Mouse (Mus musculus) cerebellum, adult (tissue): Measurements from ENCODE around the gene Bcl2l15.
A peak's percentile ranks its signal among the peaks of the same experiment; 100 is the strongest.
"Not testable (repeated sequence)": the region's sequence is repeated elsewhere in the genome, so short reads cannot be mapped to it uniquely, and the experiment has no call there.

Experiments used
- ATAC-seq: cut with Nextera tagmentation; 2 replicates; pipeline ENCODE4 v1.9.2; 2017; ENCODE audit warnings: mild to moderate bottlenecking, moderate library complexity, mixed read lengths; ENCODE audit not compliant: insufficient number of reproducible peaks, low FRiP score, low TSS enrichment

Gene Bcl2l15

DNA sequence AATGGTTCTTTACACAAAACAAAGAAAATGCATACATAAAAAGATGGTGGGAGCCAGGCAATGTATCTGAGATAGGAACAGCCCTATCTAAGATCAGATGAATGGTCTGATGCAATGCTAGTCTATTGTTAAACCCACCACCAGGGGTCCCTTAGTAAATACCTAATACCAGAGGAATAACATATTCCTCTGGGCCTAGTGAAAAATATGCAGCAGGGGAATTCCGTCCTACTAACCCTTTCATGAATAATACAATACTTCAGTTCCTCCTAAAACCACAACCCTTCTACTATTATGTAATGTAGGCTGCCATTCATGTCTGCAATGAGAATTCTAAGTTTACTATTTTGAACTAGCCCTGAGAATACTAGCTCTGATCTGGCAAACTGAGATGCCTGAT lies 1.7 kb upstream of the Bcl2l15 start:
- not testable (repeated sequence) for ATAC-seq

DNA sequence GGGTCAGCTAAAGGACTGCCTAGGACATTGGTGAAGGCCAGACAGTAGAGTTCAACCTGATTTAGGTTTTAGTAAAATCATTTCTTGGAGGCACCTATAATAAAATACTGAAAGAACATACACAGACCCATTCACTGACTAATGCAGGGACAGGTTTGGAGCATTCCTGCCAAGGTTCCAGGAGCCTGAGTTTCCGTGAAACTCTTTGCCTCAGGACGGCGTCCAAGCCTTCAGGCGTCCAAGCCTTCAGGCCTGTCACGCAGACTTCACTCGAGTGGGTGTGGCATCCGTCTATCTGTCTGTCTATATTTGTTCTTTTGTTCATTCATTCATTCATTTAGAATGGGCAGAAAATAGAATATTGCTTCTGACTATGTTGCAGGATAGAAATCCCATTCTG lies 1.3 kb upstream of the Bcl2l15 start:
- no peak for ATAC-seq

DNA sequence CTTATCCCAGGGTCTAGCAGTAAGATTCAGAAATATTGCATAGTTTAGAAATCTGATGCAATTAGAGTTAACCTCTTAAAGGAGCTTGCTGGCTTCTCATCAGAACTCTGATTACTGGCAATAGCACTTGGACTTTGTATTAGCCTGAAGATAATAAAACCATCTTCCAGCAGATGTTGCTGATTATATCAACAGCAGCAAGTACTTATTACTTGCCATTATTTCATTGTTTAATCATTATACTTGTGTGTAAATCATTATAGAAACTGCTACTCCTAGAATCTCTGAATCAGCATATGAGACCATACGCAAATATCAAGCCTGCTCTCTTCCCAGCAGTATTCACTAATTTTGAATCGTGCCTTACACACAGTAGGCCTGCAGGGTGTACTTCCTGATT lies 1.6 kb downstream of the Bcl2l15 start:
- no peak for ATAC-seq

DNA sequence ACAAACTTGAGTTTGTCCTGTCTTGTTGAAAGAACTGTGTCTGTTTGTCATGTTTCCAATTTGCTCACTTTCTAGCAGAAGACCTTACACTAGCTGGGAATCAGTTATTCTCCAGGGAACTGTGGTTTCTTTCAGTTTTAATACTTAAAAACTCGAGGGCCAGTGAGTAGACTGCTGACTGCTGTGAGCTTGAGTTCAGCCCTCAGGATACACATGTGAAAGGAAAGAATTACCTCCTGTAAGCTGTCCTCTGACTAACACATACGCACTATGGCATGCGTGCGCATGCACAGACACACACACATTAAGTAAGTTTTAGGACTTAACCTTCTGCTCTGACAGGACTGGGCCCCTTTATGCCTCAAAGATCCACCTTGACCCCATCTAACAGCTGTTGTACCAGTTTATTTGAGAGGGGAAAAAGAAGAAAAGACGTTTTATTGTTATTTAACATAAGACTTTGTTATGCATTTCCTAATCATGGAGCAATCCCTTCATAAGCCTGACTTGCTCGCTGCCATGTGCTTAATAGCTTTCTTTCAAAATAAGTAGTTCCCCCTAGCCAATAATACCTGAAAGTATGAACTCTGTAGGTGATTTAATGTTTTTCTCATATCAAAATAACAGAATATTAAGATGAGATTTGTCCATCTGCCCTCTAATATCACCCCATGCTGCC lies 3.0 kb downstream of the Bcl2l15 start:
- no peak for ATAC-seq

DNA sequence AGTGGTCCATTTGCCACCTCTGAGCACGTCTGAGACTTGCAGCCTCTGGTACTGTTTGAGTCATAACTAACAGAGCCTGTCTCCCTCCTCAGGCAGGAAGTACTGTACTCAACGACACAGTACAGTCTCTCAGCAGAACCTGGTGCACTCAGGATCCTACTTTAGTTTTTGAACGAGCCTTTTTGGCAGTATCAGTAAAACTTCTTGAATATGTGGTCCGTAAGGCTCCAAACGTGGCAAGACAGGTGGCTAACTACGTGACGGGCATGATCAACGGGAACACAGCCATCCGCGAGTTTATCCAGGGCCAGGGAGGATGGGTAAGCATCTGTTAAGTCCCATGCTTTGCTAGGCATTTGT lies 3.5 kb downstream of the Bcl2l15 start:
- peak; percentile 78 for ATAC-seq

DNA sequence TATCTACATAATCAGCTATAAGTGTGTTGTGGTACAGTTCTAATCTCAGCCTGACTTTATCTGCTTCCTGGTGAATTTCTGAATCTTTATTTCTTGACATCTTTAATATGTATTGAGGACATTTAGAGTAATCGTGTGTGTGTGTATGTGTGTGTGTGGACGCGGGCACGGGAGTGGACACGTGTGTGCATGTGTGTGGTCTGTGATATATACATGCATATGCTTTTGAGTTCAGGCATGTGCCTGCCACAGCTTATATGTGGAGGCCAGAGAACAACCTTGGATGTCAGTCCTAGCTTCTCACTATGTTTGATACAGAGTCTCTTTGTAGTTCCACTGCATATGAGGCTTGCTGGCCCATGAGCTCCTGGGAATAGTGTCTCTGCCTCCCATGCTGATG lies 4.1 kb downstream of the Bcl2l15 start:
- ATAC-seq = no peak

DNA sequence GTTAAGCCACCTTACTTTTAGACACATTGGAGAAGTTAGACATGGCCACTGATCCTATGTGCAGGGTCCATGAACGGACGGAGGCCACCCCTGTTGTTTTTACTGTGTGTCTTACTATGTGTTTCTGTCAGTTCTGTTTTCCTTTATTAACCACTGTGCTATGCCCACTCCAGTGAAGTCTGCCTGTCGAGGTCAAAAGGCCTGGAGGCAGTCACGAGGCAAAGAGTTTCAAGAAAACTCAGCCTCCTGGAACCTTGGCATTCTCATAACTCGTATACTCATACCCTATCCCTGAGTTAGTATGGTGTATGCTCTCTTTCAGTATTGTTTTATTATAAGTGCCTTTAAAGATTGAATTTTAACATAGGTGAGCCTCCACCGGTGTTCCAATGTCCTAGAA lies 7.3 kb downstream of the Bcl2l15 start:
- no peak for ATAC-seq

DNA sequence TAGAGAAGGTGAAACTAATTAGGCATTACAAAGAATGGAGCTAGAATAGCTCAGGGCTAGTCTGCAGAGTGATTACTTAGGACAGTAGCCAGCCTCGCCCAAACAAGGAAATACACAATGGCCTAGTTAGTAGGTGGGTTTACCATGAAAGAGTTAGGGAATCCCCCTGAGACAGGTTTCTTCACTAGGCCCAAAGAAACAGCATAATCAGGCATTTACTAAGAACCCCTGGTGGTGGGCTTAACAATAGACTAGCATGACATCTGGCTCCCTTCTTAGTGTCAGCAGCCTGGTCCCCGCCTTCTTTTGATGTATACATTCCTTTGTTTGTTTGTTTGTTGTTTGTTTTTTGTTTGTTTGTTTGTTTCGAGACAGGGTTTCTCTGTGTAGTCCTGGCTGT lies 7.8 kb downstream of the Bcl2l15 start:
- not testable (repeated sequence) for ATAC-seq

DNA sequence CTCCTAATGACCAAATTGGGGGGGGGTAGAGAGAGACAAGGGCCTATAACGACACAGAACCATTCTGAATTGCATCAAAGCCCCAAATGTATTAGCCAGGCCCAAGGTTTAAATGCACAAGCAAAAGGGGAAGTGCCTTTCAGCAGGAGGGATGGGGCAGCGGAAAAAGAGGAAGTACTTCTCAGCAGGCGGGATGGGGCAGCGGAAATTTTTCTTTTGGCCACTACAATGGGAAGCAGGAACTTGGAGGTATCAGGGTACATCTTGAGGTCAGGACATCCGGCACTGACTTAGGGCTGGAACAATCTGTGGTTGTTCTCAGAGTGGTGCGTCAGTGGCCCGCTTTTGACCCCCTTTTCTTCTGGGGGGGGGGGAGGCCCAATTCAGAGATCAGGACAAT lies 8.5 kb downstream of the Bcl2l15 start:
- ATAC-seq = not testable (repeated sequence)

DNA sequence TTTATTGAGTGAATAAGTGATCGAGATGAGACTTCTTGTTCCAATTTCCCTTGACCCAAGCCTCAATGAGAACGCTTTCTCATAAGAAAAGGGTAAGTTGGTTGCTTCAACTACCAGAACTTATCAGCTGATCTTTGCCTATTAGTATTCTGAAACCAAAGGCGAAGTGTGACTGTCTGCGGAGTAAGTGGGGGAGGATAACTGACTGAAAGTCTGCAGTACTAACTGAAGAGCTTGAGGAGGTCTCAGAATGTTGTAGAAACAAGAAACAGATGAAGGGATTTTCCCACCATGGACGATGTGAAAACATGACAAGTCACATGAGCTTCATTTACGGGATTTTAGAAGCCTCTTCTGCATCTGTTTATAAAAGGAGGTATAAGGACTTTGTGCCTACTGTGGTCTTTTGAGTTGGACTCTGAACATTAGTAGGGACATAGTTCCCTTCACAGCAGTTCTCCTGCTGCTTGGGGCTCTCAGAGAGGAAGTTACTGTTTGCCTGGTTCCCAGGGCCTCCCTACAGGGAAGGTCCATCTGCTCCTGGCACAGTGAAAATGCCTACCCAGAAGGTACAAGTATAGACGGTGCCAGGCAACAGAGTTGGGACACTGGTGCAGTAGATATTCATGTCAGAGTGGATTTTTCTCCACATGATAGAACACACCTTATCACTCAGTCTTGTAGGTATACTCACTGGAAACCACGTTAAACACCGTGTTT lies 18.4 kb downstream of the Bcl2l15 start:
- ATAC-seq = peak; percentile 92

DNA sequence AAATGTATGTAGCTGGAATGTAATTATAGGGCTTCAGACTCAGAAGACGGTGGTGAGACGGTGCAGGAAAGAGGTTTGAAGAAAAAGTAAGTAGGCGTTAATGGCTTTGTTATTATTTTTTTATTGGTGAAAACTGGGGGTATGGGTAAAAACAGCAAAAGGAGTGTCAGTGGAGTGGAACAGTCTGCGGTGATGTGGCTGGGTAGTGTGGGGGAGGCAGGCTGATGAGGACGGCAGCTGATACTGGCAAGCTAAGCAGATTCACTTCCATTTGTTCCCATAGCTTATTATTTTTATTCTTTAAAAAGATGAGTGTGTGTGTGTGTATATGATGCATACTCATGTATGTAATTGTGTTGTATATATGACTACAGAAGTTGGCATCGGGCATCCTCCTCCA lies 19.1 kb downstream of the Bcl2l15 start:
- peak; percentile 41; the same call in 1 of the 2 replicates for ATAC-seq

DNA sequence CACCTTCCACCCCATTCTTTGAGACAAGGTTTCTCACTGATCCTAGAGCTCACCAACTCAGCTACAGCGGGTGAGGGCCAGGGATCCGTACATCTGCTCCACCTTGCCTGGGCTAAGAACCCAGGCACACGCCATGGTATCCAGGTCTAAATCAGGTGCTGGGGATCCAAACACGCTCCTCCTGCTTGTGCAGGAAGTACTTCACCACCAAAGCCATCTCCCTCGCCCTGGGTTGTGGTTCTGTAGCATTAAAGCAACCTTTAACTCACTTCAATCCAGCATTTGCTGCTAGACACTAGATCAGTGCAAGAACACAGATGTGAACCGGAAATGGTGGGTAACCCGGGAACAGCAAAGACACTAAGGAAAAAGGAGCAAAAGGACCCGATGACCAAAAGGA lies 19.5 kb downstream of the Bcl2l15 start:
- ATAC-seq = peak; percentile 54

DNA sequence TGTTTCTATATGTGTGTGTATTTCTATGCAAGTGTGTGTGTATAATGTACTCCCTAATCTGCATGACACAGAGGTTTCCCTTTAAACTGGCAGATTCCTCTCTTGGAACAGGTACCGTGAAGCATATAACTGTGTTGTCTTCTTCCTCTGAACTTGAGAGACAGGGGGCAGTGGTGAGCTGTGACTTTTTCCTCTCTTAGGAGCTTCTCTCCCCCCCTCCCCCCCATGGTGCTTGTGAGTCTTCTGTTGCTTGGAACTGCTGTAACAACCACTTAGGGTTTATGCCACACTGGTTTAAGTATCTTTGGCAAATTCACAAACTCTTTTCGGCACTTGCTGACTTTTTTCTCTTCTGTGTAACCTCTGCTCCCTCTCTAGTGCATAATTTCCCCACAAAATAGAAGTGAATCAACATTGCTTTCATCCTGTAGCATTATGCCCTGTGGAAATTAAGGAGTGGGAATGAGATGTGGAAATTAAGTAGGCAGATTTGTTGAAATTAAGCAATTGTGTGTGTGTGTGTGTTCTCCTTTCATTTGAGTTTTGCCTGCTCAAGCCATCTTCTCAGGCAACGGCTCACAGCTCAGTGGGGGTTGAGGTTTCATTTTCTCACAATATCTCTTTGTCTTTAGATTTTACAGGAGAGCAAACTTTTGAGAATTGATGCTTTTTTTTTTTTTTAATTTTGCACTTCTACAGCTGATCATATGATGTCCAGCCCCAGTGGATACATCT lies 20.3 kb downstream of the Bcl2l15 start:
- peak; percentile 50; the same call in 1 of the 2 replicates for ATAC-seq

DNA sequence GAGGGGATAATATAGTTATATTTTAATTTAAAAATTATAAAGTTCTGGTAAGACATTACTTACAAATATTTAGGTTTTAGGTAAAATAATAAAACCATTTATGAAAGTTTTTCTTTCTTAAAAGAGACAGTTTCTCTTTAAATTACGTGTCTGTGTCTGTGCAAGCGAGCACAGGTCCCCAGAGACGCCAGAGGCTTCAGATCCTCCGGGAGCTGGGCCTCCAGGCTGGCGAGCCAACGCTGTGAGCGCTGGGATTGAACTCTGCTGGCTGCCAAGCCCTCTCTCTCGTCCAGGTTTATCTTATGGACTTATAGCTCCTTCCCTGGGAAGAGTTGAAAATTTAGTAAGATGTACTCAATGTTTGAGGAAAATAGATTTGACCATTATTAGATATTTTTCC lies 21.4 kb downstream of the Bcl2l15 start:
- ATAC-seq = no peak

DNA sequence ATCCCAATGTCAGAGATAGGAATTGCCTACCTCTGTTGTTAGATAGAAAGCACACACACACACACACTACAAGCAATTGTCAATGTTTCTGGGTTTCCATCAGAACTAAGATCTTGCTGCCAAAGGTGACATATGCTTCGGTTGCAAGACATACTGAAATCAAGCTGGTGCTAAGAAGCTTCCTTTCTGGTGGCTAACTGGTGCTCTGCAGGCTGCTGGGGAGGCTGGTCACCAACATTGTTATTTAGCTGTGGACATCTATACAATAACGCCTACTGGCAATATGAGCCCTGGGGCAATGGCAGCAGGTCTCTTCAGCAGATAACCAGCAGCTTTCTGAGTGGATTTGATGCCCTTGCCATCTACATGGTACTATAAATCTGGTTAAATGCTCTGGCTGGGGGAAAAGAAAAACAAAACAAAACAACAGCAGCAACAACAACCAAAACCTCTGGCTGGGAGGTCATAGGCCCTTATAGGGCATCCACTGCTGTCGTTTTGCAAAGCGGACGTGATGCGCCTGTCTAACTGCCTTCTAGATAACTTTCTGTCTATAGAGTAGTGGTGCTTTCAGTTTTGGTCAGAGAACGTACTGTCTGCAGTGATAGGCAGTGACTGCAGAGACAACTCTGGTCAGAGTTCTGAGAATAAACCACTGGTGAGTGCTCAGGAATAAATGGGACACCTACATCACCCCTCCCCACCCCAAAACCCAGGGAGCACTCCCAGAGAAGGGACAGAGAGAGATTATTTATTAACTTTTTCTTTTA lies 24.8 kb downstream of the Bcl2l15 start:
- 0 out of 2 replicates have a peak, but pooled peaks have one; percentile 18 for ATAC-seq

DNA sequence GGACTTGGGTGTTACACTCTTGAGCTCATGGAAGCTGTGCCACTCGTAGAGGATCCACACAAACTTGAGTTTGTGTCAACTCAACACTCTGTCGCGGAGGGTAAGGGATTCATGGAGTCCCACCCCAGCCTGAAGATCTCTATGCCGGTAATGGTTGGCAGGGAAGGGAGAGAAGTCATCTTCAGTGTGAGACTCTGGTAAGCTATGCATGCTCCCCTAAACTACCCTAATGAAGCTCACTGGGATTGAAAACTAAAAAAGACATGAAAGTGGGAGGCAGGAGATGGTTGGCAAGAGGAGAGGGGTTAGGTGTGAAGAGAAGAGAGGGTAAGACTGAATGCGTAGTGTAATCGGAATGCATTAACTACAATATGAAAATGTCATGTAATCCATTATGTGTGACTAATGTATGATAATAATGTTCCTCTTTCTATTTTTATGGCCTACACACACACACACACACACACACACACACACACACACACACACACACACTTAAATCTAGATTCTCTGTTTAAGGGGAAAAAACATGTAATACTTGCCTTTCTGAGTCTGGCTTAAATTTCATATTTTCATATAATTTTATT lies 25.7 kb downstream of the Bcl2l15 start:
- ATAC-seq = no peak

DNA sequence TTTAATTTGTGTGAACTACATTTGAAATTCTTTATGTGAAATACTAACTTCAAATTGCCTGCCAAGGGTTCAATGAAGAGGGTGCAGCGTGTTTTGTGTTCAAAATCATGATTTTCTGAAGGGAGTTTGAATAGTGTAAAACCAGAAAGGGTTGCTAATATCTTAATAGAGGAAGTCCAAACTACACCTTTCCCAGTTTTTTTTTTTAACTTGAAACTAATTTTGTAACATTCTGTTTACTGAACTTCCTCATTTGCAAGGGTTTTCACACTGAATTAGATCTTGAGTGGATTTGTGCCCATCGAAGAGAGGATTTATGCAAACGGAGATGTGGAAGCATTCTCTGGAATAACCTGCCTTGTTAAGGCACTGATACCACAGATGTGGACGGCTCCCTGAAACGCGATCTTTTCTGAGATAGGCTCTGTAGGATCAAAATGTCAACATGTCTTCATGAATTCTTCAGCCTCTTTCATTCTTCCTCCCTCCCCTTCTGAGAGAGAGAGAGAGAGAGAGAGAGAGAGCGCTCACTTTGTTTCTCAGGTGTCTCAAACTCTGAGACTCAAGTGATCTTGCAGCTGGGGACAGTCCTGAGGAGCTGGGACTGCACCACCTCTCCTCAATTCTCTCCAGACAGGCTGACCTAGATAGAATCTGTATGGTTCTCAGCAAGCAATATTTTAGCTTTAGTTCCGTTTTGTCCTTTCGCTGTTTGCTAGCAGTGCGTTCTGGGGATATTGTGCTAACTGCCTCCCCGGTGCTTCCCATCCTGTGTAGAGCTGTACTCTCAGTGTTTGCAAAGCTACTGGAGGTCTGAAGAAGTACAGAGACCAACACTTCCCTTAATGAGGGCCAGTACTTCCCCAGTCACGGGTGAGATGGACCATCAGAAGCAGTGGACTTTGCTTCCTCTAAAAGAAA lies 26.7 kb downstream of the Bcl2l15 start, which contains the start of gene Ptpn22:
Gene Ptpn22, plus strand, starts transcription at position 915 of the 921 bp plus-strand sequence.
- ATAC-seq = no peak

DNA sequence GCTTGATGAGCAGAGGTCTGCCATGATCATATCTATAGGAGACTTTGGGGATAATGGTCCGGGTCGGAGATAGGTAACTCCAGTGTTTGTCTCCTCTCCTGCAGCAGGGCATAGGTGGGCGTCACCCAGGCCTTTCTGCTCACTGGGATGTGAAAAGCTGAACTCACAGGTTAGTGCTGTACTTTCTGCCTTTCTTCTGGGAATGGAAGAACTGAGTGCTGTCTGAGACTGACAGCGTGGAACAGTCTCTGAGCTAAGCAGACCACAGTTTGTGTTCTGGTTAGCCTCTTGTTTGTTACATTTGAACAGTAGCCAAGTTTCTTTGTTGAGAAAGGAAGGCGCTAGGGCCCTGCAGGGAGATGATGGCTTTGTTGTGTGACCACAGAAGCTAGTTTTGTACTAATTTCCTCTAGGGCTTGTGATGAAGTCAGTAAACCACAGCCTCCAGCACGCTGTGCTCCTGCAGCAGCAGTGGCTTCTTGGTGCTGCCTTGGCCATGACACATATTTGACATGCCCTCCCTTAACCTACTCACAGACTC lies 27.5 kb downstream of the Bcl2l15 start:
- no peak for ATAC-seq

DNA sequence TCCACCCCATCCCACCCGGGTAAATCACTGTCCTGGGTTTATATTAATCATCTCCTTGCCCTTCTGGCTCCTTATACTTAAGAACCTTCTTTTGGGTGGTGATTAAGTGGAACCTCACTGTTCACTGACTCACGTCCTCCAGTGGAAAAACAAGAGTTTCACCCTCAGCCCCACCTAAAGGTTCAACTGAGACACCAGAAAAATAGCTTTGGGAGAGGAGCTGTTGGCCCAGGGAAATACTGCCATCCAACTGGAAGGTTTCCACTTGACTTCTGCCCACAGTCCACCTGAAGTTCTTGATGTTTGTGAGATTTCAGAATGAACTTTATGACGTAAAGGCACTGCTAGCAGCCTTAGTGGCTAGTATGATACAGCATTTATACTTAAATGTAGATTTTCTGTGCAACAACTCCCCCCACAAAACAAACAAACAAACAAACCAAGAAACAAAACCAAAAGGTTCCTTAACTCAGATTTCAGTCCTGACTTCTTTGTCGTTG lies 30.4 kb downstream of the Bcl2l15 start:
- ATAC-seq = no peak
